Mouse (Mus musculus) olfactory bulb, adult 2 months (tissue): ENCODE measurements around the gene Hnrnpu. TPM values are rescaled to one million over a fixed set of nuclear protein-coding genes. Genes with fewer than 3 reads are reported as not detected.

Experiments
- H3K27ac ChIP-seq: fragments of 200-500 bp; 2 replicates; pipeline ENCODE4 v1.5.1; 2012; ENCODE audit warnings: low read depth, low read length; ENCODE audit not compliant: insufficient read depth
- H3K4me1 ChIP-seq: fragments of 200-500 bp; 2 replicates; pipeline ENCODE4 v1.6.1; 2012; ENCODE audit warnings: low read length; ENCODE audit not compliant: control insufficient read depth, insufficient read depth
- H3K4me3 ChIP-seq: fragments of 200-500 bp; 2 replicates; pipeline ENCODE4 v1.5.1; 2012; ENCODE audit warnings: mild to moderate bottlenecking, low read depth, low read length, moderate library complexity; ENCODE audit not compliant: insufficient read depth
- CTCF ChIP-seq: fragments of 200-500 bp; IDR thresholded peaks from 2 replicates; pipeline ENCODE4 v1.5.1; 2012; ENCODE audit warnings: low read depth, mild to moderate bottlenecking, low read length, moderate library complexity; ENCODE audit not compliant: insufficient read depth
- POLR2A ChIP-seq: fragments of 200-500 bp; IDR thresholded peaks from 2 replicates; pipeline ENCODE4 v1.6.1; 2012; ENCODE audit warnings: mild to moderate bottlenecking, low read depth, low read length, moderate library complexity; ENCODE audit not compliant: insufficient read depth
- WGBS: fragments of 180-500 bp; shearing (Covaris S2); methylation state at CpG from one replicate; pipeline ENCODE4 v1.1.7; 2018; 5-methylcytosine and 5-hydroxymethylcytosine counted together
- polyA plus RNA-seq: library from polyadenylated mRNA; stranded (reverse); fragments of >200 nt; gene quantifications from 2 replicates; pipeline ENCODE4 v1.2.4, GENCODE M21; 2012; ENCODE audit warnings: low replicate concordance; ENCODE audit not compliant: missing spikeins, insufficient read depth, insufficient read length

Gene Hnrnpu
- polyA plus RNA-seq, 1 experiment = 2,130 TPM

GRCm38 (mm10) chr1:178275174-178275730, 62.3 kb downstream of the Hnrnpu start:
- WGBS = 45% methylated on average over 9 of the region's 9 CpGs
- no peak overlapping the region for H3K4me3 ChIP-seq
- TF ChIP-seq POLR2A = no peak
- TF ChIP-seq CTCF = no peak
- H3K4me1 ChIP-seq = peaks cover 9% of the 10 kb centered on the region; the same call in 1 of the 2 replicates
- H3K27ac ChIP-seq = no peak overlapping the region

Other genes starting within 250 kb of the Hnrnpu start
- not detected in 2 replicates for gene Desi2, start 150.4 kb downstream of the Hnrnpu start, polyA plus RNA-seq
- not detected in 2 replicates for gene Cox20, start 18.7 kb downstream of the Hnrnpu start, polyA plus RNA-seq
- not detected in 2 replicates for gene Efcab2, start 68.3 kb upstream of the Hnrnpu start, polyA plus RNA-seq
- not detected in 2 replicates for gene Kif26b, start 191.3 kb upstream of the Hnrnpu start, polyA plus RNA-seq